Mouse (Mus musculus) CH12.LX (cell line): Measurements from ENCODE around the gene Tmem145. TPM values are rescaled to one million over a fixed set of nuclear protein-coding genes. Genes with fewer than 3 reads are reported as not detected.

ENCODE experiments used
- DNase-seq: peaks from one replicate; pipeline ENCODE4 v3.0.0-alpha.2; 2013; ENCODE audit errors: extremely low read depth
- H3K27ac ChIP-seq: 2 replicates; pipeline ENCODE4 v1.5.1; 2012; ENCODE audit warnings: low read depth, mild to moderate bottlenecking, control low read depth, moderate library complexity; ENCODE audit not compliant: insufficient read depth
- H3K27me3 ChIP-seq: replicated peaks from 2 replicates; pipeline ENCODE3; 2012; ENCODE audit warnings: inconsistent platforms
- H3K36me3 ChIP-seq, 2 experiments: replicated peaks in 1 of 2; 2 replicates each; pipeline versions ENCODE3 to v1.6.1; 2012; ENCODE audit warnings: inconsistent platforms in 1 of 2, low read length in 1 of 2, mild to moderate bottlenecking in 1 of 2, mixed read lengths in 1 of 2, moderate library complexity in 1 of 2; ENCODE audit not compliant: control insufficient read depth in 1 of 2, insufficient read depth in 1 of 2
- H3K4me1 ChIP-seq, 2 experiments: 2 replicates each; pipeline ENCODE4 v1.6.1; 2012; ENCODE audit warnings: inconsistent platforms in 1 of 2, moderate library complexity in 1 of 2; ENCODE audit not compliant: insufficient read depth in 2 of 2, control insufficient read depth in 1 of 2
- H3K4me2 ChIP-seq: 2 replicates; pipeline ENCODE4 v1.6.1; 2012; ENCODE audit warnings: low read depth, mild to moderate bottlenecking, control low read depth; ENCODE audit not compliant: poor library complexity, insufficient read depth, severe bottlenecking
- H3K4me3 ChIP-seq, 3 experiments: fragments of 150-350 bp in 1 of 3; sonication (generic) in 1 of 3; replicated peaks in 1 of 3; 2 replicates each; pipeline versions ENCODE3 to v1.5.1; 2011 to 2012; ENCODE audit warnings: low read depth in 2 of 3, low read length in 2 of 3, mild to moderate bottlenecking in 2 of 3, moderate library complexity in 2 of 3, control low read depth in 1 of 3, improper control_type of control experiment in 1 of 3, inconsistent platforms in 1 of 3, mixed read lengths in 1 of 3; ENCODE audit not compliant: poor library complexity in 1 of 3
- H3K79me2 ChIP-seq: replicated peaks from 2 replicates; pipeline ENCODE4 v1.6.1; 2012; ENCODE audit warnings: mild to moderate bottlenecking, moderate library complexity; ENCODE audit not compliant: control insufficient read depth, poor library complexity, insufficient read depth, severe bottlenecking; ENCODE audit errors: extremely low read depth
- H3K9ac ChIP-seq: 2 replicates; pipeline ENCODE4 v1.6.1; 2012; ENCODE audit warnings: low read depth, mild to moderate bottlenecking, control low read depth, moderate library complexity; ENCODE audit not compliant: insufficient read depth
- H3K9me3 ChIP-seq: replicated peaks from 2 replicates; pipeline ENCODE3; 2012; ENCODE audit warnings: low read length, inconsistent platforms, mixed read lengths
- CHD1 ChIP-seq: IDR thresholded peaks from 2 replicates; pipeline ENCODE4 v1.6.1; 2012; ENCODE audit warnings: low read depth, low read length, improper control_type of control experiment, inconsistent platforms
- CHD2 ChIP-seq: IDR thresholded peaks from 2 replicates; pipeline ENCODE4 v1.6.1; 2011; ENCODE audit warnings: low read length, improper control_type of control experiment
- CTCF ChIP-seq, 2 experiments: IDR thresholded peaks in 1 of 2; conservative IDR thresholded peaks in 1 of 2; 2 replicates each; pipeline ENCODE4 v1.5.1; 2011 to 2012; ENCODE audit warnings: low read depth in 2 of 2, low read length in 2 of 2, improper control_type of control experiment in 1 of 2, inconsistent platforms in 1 of 2, mild to moderate bottlenecking in 1 of 2, moderate library complexity in 1 of 2
- E2F4 ChIP-seq: IDR thresholded peaks from 2 replicates; pipeline ENCODE4 v1.6.1; 2011; ENCODE audit warnings: low read depth, low read length, improper control_type of control experiment; ENCODE audit not compliant: insufficient replicate concordance
- ELF1 ChIP-seq: IDR thresholded peaks from 2 replicates; pipeline ENCODE4 v1.6.1; 2014; ENCODE audit warnings: low read depth, mild to moderate bottlenecking, inconsistent platforms, low read length, improper control_type of control experiment
- GABPA ChIP-seq: IDR thresholded peaks from 2 replicates; pipeline ENCODE4 v1.6.1; 2012; ENCODE audit warnings: low read depth, low read length, improper control_type of control experiment, inconsistent platforms; ENCODE audit not compliant: insufficient replicate concordance
- IRF4 ChIP-seq: IDR thresholded peaks from 2 replicates; pipeline ENCODE4 v1.6.1; 2014; ENCODE audit warnings: low read depth, mild to moderate bottlenecking, inconsistent platforms, low read length, improper control_type of control experiment
- JUN ChIP-seq: IDR thresholded peaks from 2 replicates; pipeline ENCODE4 v1.6.1; 2011; ENCODE audit warnings: low read depth, mild to moderate bottlenecking, low read length, improper control_type of control experiment, moderate library complexity; ENCODE audit not compliant: insufficient read depth
- MEF2A ChIP-seq: IDR thresholded peaks from 2 replicates; pipeline ENCODE4 v1.6.1; 2014; ENCODE audit warnings: low read depth, mild to moderate bottlenecking, inconsistent platforms, low read length, improper control_type of control experiment, borderline replicate concordance
- PAX5 ChIP-seq: IDR thresholded peaks from 2 replicates; pipeline ENCODE4 v1.6.1; 2012; ENCODE audit warnings: low read length, inconsistent platforms, mixed read lengths
- POLR2A ChIP-seq: IDR thresholded peaks from 2 replicates; pipeline ENCODE4 v1.6.1; 2011; ENCODE audit warnings: low read depth, mild to moderate bottlenecking, improper control_type of control experiment, low read length
- RAD21 ChIP-seq: IDR thresholded peaks from 2 replicates; pipeline ENCODE4 v1.6.1; 2011; ENCODE audit warnings: low read depth, mild to moderate bottlenecking, low read length, improper control_type of control experiment, moderate library complexity
- RCOR1 ChIP-seq: conservative IDR thresholded peaks from 2 replicates; pipeline ENCODE4 v1.6.1; 2012; ENCODE audit warnings: low read depth, mild to moderate bottlenecking, inconsistent platforms, low read length, improper control_type of control experiment
- SIN3A ChIP-seq: IDR thresholded peaks from 2 replicates; pipeline ENCODE4 v1.6.1; 2012; ENCODE audit warnings: low read length, improper control_type of control experiment, inconsistent platforms
- SMC3 ChIP-seq: IDR thresholded peaks from 2 replicates; pipeline ENCODE4 v1.6.1; 2011; ENCODE audit warnings: low read depth, low read length, improper control_type of control experiment
- USF1 ChIP-seq: IDR thresholded peaks from 2 replicates; pipeline ENCODE4 v1.6.1; 2014; ENCODE audit warnings: low read depth, mild to moderate bottlenecking, inconsistent platforms, low read length, improper control_type of control experiment
- ZNF384 ChIP-seq: IDR thresholded peaks from 2 replicates; pipeline ENCODE4 v1.6.1; 2012; ENCODE audit warnings: low read depth, low read length, improper control_type of control experiment, inconsistent platforms
- dilution Hi-C: fragments of 300-500 bp; cut with MboI; formaldehyde crosslinking; loops from 2 replicates; pipeline ENCODE4 v1.14.3; 2020; ENCODE audit warnings: low sequenced_read_pairs; ENCODE audit not compliant: extremely low pct_unique_long_range_greater_than_20kb, extremely low pct_ligation_motif_present
- in situ Hi-C: fragments of 300-500 bp; cut with MboI; formaldehyde crosslinking; loops from 3 replicates; pipeline ENCODE4 v1.14.3; 2019; ENCODE audit warnings: low sequenced_read_pairs, low pct_ligation_motif_present, low pct_unique_long_range_greater_than_20kb, mixed read lengths
- polyA plus RNA-seq: library from polyadenylated mRNA; unstranded; fragments of >175 nt; gene quantifications from 2 replicates; pipeline ENCODE4 v1.2.1, GENCODE M21; 2012; ENCODE audit warnings: low read depth; ENCODE audit not compliant: insufficient read length
- total RNA-seq, 2 experiments: library from RNA; depleted of rRNA; stranded (reverse); fragments of 300-350 nt in 1 of 2; fragments of >200 nt in 1 of 2; gene quantifications; 2 replicates each; pipeline ENCODE4 v1.2.3; 2012 to 2014

Gene Tmem145
- total and polyA plus RNA-seq, 3 experiments, result 0.10 TPM; not detected in 2

DNA sequence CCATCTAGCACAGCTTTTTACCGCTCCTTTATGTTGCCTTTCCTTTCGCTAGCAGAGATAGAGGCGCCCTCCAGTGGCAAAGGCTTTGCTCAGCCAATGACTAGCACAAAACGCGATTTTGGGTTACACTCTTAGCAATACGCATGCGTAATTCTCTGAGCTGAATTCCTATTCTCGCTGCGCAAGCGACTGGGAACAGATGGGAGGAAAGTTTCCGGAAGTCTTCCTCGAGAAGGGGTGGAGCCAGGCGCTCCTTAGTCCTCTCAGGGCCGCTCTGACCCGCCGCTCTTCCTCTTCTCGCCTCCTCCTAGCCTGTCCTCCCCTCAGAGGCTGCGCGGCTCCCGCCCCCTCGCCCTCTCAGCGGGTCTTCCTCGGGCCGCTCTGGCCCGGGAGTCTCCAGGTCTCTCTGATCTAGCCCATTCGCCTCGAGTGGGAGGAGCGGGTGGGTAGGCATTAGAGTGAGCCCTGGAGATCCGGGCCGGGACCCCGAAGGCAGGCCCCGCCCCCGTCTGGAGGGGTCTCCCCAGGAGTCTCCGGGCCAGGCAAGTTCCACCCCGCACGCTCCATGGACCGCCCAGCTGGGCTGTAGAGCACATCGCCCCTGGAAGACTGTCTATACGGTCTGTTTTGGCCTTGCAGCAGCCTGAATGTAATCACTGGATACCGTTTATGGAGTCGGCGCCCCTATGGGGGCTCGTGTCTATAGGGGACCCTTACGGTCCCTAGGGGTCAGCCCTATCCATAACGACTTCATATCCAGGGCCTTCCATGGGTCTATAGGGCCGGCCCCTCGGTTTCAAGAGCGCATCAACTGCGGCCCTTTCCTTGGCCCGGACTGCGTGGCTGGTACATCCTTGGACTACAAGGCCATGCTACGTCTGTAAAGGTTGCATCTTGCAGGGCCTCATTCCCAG lies 10.9 kb downstream of the Tmem145 start, which contains the start of gene Megf8 (continued):
- TF ChIP-seq ELF1 (peak; percentile 83), SMC3 (peak; percentile 95), IRF4 (no peak), E2F4 (no peak), JUN (no peak), CHD2 (no peak), RAD21 (peak; percentile 91), PAX5 (no peak), POLR2A (peak; percentile 54), GABPA (no peak), CHD1 (no peak)

DNA sequence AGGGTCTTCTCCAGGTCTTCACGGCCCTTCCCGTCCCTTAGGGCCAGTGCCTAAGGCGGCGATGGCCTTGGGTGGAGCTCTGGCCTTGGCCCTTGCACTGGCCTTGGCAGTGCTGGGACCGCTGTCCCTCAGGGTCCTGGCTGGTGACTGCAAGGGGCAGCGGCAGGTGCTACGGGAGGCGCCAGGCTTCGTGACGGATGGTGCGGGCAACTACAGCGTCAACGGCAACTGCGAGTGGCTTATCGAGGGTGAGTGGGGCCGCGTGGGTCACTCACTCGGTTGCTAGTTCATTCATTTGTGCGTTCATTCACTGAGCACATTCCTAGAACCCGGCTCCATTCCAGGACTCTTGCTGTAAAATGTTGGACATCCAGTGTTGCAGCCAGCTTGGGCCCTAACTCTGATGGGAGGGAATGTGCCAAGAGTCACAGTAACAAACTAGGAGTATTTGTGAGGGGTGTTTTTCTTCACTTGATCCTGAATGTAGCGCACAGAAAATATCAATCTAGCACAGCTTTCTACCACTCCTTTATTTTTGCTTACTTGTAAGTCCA lies 11.6 kb downstream of the Tmem145 start:
- Histone ChIP-seq H3K9ac (no peak overlapping the region), H3K27ac (no peak overlapping the region), H3K4me2 (no peak overlapping the region), H3K4me1 (peaks cover 7 to 14% of the 10 kb centered on the region in 2 experiments; a peak in 3 of 4 replicates), H3K36me3 (no peaks in the 10 kb centered on the region), H3K27me3 (peaks cover 39% of the 10 kb centered on the region), H3K9me3 (peaks cover 2% of the 10 kb centered on the region), H3K4me3 (no peak overlapping the region), H3K79me2 (no peaks in the 10 kb centered on the region)
- no peak for TF ChIP-seq MEF2A
- in situ Hi-C loops, result no loop called here
- no peak for DNase-seq
- dilution Hi-C loops, result no loop called here

DNA sequence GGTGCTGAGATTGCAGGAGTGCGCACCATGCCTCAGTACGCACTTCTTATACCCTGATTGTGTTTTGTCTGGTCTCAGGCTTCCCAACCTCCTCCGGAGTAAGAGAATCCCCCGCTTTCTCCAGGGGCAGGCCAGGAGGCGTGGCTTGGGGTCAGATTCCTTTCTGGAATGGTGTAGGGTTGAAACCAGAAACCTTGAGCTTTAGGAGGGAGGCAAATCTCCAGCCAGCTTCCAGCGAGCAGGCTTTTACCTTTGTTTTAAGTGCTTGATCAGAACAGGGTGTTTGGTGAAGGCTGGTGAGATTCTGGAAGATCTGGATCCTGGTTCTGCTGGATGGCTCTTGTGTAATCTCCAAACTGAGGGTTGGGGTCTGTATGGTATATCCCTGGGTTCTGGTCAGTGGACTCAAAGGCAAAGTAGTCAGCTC lies 16.2 kb downstream of the Tmem145 start:
- Histone ChIP-seq H3K36me3 (no peaks in the 10 kb centered on the region), H3K4me3 (no peak overlapping the region), H3K4me2 (no peak overlapping the region), H3K27me3 (peaks cover 10% of the 10 kb centered on the region), H3K4me1 (no peaks in the 10 kb centered on the region), H3K27ac (no peak overlapping the region), H3K79me2 (no peaks in the 10 kb centered on the region), H3K9ac (no peak overlapping the region), H3K9me3 (peaks cover 5% of the 10 kb centered on the region)
- DNase-seq, result no peak
- TF ChIP-seq RCOR1 (no peak), CTCF (conservative IDR thresholded peaks at IDR 0.05 in 1 of 2, IDR thresholded peaks at IDR 0.05 in 1 of 2; ENCODE audit: low read depth in 2 of 2, low read length in 2 of 2) (no peak), USF1 (no peak), ZNF384 (no peak), SIN3A (no peak), E2F4 (no peak)
- dilution Hi-C loops, result no loop called here
- in situ Hi-C loops, result no loop called here
